Mouse (Mus musculus) midbrain, postnatal 0 days (tissue): ENCODE measurements around the gene Pla2g4e. TPM values are rescaled to one million over a fixed set of nuclear protein-coding genes. Genes with fewer than 3 reads are reported as not detected.

ENCODE experiments used
- ATAC-seq: fragments of 200-750 bp; cut with Nextera tagmentation; 2 replicates; pipeline ENCODE4 v1.8.0; 2017; ENCODE audit warnings: moderate number of reproducible peaks, mild to moderate bottlenecking, moderate TSS enrichment, moderate library complexity; ENCODE audit not compliant: low FRiP score
- DNase-seq: peaks from one replicate; pipeline ENCODE4 v3.0.0-alpha.2; 2015; ENCODE audit warnings: low spot score
- H3K27ac ChIP-seq: fragments of 300-500 bp; sonication (generic); 2 replicates; pipeline ENCODE4 v1.5.1; 2014; ENCODE audit warnings: low read depth, mild to moderate bottlenecking, low read length, mixed read lengths
- H3K27me3 ChIP-seq: fragments of 300-500 bp; sonication (generic); 2 replicates; pipeline ENCODE4 v1.6.1; 2014; ENCODE audit warnings: low read length, control low read depth, mixed read lengths; ENCODE audit not compliant: insufficient read depth
- H3K36me3 ChIP-seq: fragments of 300-500 bp; sonication (generic); 2 replicates; pipeline ENCODE4 v1.6.1; 2014; ENCODE audit warnings: low read length, control low read depth, mixed read lengths; ENCODE audit not compliant: insufficient read depth
- H3K4me1 ChIP-seq: fragments of 300-500 bp; sonication (generic); 2 replicates; pipeline ENCODE4 v1.6.1; 2014; ENCODE audit warnings: mild to moderate bottlenecking, control low read depth, antibody characterized with exemption, low read length, mixed read lengths; ENCODE audit not compliant: insufficient read depth
- H3K4me2 ChIP-seq: fragments of 300-500 bp; sonication (generic); 2 replicates; pipeline ENCODE4 v1.6.1; 2014; ENCODE audit warnings: low read depth, mild to moderate bottlenecking, low read length, mixed read lengths; ENCODE audit not compliant: poor library complexity, severe bottlenecking
- H3K4me3 ChIP-seq: fragments of 300-500 bp; sonication (generic); 2 replicates; pipeline ENCODE4 v1.5.1; 2014; ENCODE audit warnings: low read depth, mild to moderate bottlenecking, low read length, moderate library complexity
- H3K9ac ChIP-seq: fragments of 300-500 bp; sonication (generic); replicated peaks from 2 replicates; pipeline ENCODE4 v1.6.1; 2014; ENCODE audit warnings: mild to moderate bottlenecking, low read length, moderate library complexity, mixed read lengths; ENCODE audit not compliant: poor library complexity, severe bottlenecking
- H3K9me3 ChIP-seq: fragments of 300-500 bp; sonication (generic); 2 replicates; pipeline ENCODE4 v1.6.1; 2016; ENCODE audit warnings: low read length, control low read depth
- CTCF ChIP-seq: IDR thresholded peaks from 2 replicates; pipeline ENCODE4 v1.5.1; 2016; ENCODE audit warnings: antibody characterized with exemption, mild to moderate bottlenecking
- WGBS: fragments of 180-500 bp; shearing (Covaris S2); extraction: QIAGEN DNeasy Blood & Tissue Kit; methylation state at CpG from one replicate; pipeline ENCODE4 v1.1.7; 2014; 5-methylcytosine and 5-hydroxymethylcytosine counted together
- polyA plus RNA-seq: library from polyadenylated mRNA; unstranded; fragments of >200 nt; fragmentation: Nextera tagmentation; extraction: Ambion mirVana; gene quantifications from 2 replicates; pipeline ENCODE4 v1.2.1, GENCODE M21; 2015
- total RNA-seq: library from RNA; depleted of rRNA; stranded (reverse); fragments of >200 nt; gene quantifications from 2 replicates; pipeline ENCODE4 v1.2.3, GENCODE M21; 2014

Pla2g4e gene
- total and polyA plus RNA-seq, 2 experiments from 2014 or later, result 10.3 to 18.5 TPM

DNA sequence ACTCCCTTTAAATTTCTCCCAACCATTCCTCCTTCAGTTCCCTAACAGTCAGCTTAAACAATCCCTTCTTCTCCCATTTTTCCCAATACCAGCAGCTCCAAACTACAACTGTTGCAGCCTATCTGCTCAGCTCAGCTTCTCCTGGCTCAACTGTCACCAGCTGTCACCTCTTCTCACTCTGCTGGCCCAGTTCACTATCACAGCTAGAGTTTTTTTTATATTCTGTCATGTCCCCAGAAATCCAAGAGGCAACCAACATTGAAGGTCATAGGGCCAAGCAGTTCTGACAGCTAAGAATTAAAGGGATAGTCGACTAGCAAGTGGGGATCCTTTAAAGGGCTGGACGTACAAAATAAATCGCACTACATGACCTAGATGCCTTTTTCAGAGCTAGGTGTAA, 41.4 kb downstream of the Pla2g4e start:
- no peak for DNase-seq
- WGBS, result 62% methylated on average over 3 of the region's 3 CpGs
- no peaks in the 10 kb centered on the region for H3K4me1 ChIP-seq
- TF ChIP-seq CTCF, result no peak
- no peak overlapping the region for H3K4me2 ChIP-seq
- no peak for ATAC-seq
- no peak overlapping the region for H3K27ac ChIP-seq
- H3K27me3 ChIP-seq, result no peaks in the 10 kb centered on the region
- H3K9ac ChIP-seq, result no peak overlapping the region
- H3K36me3 ChIP-seq, result no peaks in the 10 kb centered on the region
- H3K4me3 ChIP-seq, result no peak overlapping the region
- no peaks in the 10 kb centered on the region for H3K9me3 ChIP-seq

DNA sequence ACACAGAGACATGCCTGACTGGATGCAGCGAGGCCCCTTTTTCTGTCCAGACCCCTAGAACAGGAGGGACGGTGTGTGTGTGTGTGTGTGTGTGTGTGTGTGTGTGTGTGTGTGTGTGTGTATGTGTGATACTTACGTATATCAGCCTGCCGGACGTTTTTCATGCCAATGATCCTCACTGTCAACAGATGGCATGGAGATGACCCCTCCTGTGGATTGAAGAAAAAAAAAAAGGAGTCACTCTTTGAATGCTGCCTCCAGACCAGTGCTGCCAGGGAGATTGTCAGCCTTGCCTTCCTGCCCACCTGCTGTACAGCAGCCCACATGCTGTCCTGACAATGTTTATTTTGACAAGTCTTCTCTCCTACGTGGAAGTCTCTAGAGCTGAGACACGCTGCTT, 45.1 kb downstream of the Pla2g4e start:
- no peaks in the 10 kb centered on the region for H3K4me1 ChIP-seq
- peaks cover 9% of the 10 kb centered on the region; the same call in 1 of the 2 replicates for H3K9me3 ChIP-seq
- no peak overlapping the region for H3K4me2 ChIP-seq
- no peak for ATAC-seq
- H3K27ac ChIP-seq, result no peak overlapping the region
- H3K4me3 ChIP-seq, result no peak overlapping the region
- DNase-seq, result peak; percentile 6
- no peak overlapping the region for H3K9ac ChIP-seq
- H3K27me3 ChIP-seq, result no peaks in the 10 kb centered on the region
- no peak for TF ChIP-seq CTCF
- H3K36me3 ChIP-seq, result peaks cover 4% of the 10 kb centered on the region; the same call in 1 of the 2 replicates
- 58% methylated on average over 7 of the region's 7 CpGs for WGBS

DNA sequence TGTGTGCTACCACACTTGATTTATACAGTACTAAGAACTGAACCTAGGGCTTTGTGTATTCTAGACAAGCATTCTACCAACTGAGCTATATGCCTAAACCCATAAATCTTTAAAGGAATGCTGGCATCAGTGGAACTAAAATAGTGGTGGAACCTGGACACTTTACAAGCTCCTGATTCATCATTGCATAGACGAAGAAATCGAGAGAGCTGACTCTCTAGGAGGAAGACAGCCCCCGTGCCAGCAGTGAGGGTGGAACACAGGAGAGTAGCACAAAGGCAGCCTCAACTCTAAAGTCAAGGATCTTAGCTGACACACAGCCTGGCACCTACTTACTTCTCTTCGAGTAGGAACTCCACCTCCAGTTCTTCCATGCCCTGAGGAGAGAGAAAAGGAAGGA, 57.0 kb downstream of the Pla2g4e start:
- Histone ChIP-seq H3K27ac (no peak overlapping the region), H3K9ac (no peak overlapping the region), H3K9me3 (no peaks in the 10 kb centered on the region), H3K4me1 (no peaks in the 10 kb centered on the region), H3K36me3 (peaks cover 7% of the 10 kb centered on the region), H3K27me3 (no peaks in the 10 kb centered on the region), H3K4me3 (no peak overlapping the region), H3K4me2 (no peak overlapping the region)
- WGBS, result 86% methylated on average over 4 of the region's 4 CpGs
- ATAC-seq, result no peak
- TF ChIP-seq CTCF, result no peak
- no peak for DNase-seq

DNA sequence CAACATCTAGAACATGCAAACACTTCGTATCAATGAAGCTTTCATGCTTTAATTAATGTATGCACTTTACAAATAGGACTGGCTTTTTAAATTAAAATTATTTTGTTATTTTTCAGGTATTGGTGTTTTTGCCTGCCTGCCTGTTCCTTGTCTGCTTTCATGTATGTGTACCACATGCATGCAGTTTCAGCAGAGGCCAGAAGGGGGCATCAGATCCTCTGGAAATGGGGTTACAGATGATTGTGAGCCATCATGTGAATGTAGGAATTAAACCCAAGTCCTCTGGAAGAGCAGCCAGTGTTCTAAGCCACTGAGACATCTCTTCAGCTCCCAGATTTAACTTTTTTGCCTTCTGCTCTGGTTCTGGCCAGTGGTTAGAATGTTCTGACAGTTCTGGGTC, 57.6 kb downstream of the Pla2g4e start:
- no peaks in the 10 kb centered on the region for H3K27me3 ChIP-seq
- no peaks in the 10 kb centered on the region for H3K9me3 ChIP-seq
- DNase-seq (no peak), ATAC-seq (no peak)
- TF ChIP-seq CTCF, result peak; percentile 51
- H3K4me2 ChIP-seq, result no peak overlapping the region
- H3K9ac ChIP-seq, result no peak overlapping the region
- peaks cover 7% of the 10 kb centered on the region for H3K36me3 ChIP-seq
- H3K27ac ChIP-seq, result no peak overlapping the region
- H3K4me3 ChIP-seq, result no peak overlapping the region
- no peaks in the 10 kb centered on the region for H3K4me1 ChIP-seq
- 93% methylated on average over 1 of the region's 1 CpGs for WGBS

DNA sequence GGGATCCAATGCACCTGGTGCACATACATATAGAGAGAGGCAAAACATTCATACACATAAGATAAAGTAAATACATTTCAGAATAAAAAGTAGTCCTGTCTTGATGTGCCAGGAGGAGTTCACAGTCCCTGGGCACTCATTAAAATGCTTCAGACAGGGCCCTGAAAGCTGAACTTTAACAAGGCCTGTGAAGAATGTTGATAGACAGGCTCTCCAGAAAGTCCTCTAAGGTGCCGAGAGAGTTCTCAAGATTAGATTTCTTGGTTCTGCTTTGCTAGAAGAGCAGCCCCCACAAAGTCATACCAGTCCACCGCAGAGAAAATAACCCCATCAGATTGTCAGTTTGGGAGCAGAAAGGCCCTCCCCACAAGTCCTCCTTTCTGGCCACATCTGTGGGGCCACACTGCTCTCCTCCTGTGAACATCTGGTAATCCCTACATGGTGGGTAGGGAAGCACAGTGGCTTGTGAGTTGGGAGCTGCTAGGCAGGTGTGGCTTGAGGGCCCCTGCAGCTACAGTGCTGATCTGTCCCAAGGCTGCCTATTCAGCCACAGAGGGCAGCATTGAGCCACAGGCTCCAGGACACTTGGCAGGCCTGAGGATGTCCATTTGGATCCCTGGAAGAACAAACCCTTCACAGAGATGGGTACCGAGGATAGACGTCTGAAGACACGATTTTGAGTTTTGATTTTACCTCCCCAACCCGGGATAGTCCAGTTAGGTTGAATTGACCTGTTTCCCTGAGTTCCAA, 59.4 kb downstream of the Pla2g4e start:
- Histone ChIP-seq H3K9me3 (no peaks in the 10 kb centered on the region), H3K27me3 (no peaks in the 10 kb centered on the region), H3K36me3 (peaks cover 7% of the 10 kb centered on the region), H3K27ac (no peak overlapping the region), H3K4me1 (no peaks in the 10 kb centered on the region), H3K9ac (no peak overlapping the region), H3K4me3 (no peak overlapping the region), H3K4me2 (no peak overlapping the region)
- DNase-seq (no peak), ATAC-seq (no peak)
- TF ChIP-seq CTCF, result peak; percentile 53
- WGBS, result 79% methylated on average over 6 of the region's 6 CpGs

- Histone ChIP-seq H3K4me3 (no peak overlapping the region), H3K36me3 (no peaks in the 10 kb centered on the region; the same call in 1 of the 2 replicates), H3K9me3 (no peaks in the 10 kb centered on the region), H3K9ac (no peak overlapping the region), H3K4me1 (no peaks in the 10 kb centered on the region), H3K4me2 (no peak overlapping the region), H3K27ac (no peak overlapping the region), H3K27me3 (no peaks in the 10 kb centered on the region)
- no peak for DNase-seq
- no peak for ATAC-seq
- peak; percentile 24; the same call in 1 of the 2 replicates for TF ChIP-seq CTCF
Measured at GRCm38 (mm10) chr2:120178936-120179335, 66.2 kb downstream of the Pla2g4e start.
